Mouse (Mus musculus): Measurements from ENCODE around the gene Gpx4.

GRCm38 (mm10) chr10:80020191-80020590, 26.8 kb upstream of the Gpx4 start:
- TF ChIP-seq MYOG (IDR thresholded peaks at IDR 0.05; ENCODE audit: control insufficient read depth in 1 of 3, insufficient read depth in 1 of 3, insufficient read length in 2 of 3, low read depth in 2 of 3) (no peak), POLR2A (IDR thresholded peaks at IDR 0.05; ENCODE audit: insufficient read length, low read depth) (no peak), POLR2AphosphoS2 (IDR thresholded peaks at IDR 0.05; ENCODE audit: insufficient read length, low read depth) (no peak)
